Mouse (Mus musculus): ENCODE data around the gene Siglece. TPM values are rescaled to one million over a fixed set of nuclear protein-coding genes. Genes with fewer than 3 reads are reported as not detected.
"Not testable (repeated sequence)": the region's sequence is repeated elsewhere in the genome, so short reads cannot be mapped to it uniquely, and the experiment has no call there.

Gene Siglece
- polyA plus RNA-seq, 1 experiment from 2014 or later: 1.3 TPM

DNA sequence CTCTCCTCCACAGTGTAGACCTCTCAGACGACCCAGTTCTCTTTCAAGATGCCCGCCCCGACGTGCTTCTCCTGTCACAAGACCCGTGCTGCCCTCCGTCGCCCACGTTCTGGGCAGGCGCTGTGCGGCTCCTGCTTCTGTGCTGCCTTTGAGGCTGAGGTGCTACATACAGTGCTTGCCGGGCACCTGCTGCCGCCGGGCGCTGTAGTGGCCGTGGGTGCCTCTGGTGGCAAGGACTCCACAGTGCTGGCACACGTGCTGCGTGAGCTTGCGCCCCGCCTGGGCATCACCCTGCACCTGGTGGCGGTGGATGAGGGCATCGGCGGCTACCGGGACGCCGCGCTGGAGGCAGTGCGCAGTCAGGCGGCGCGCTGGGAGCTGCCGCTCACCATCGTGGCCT, 15.1 kb upstream of the Siglece start:
- peaks cover 21% of the 10 kb centered on the region for H3K36me3 ChIP-seq (ENCODE audit: control insufficient read depth, insufficient read depth, low read length)
- H3K27me3 ChIP-seq (ENCODE audit: control insufficient read depth, insufficient read depth, low read length): no peaks in the 10 kb centered on the region
- WGBS: 92% methylated on average over 32 of the region's 32 CpGs
- 0 out of 2 replicates have a peak, but pooled peaks cover 6% of the 10 kb centered on the region for H3K4me1 ChIP-seq (replicated peaks; ENCODE audit: control insufficient read depth, insufficient read depth)
- H3K9ac ChIP-seq (ENCODE audit: low read length): no peak overlapping the region
- no peak overlapping the region for H3K4me3 ChIP-seq (ENCODE audit: low read depth, low read length)
- H3K9me3 ChIP-seq (ENCODE audit: control insufficient read depth, low read length): no peaks in the 10 kb centered on the region
- ATAC-seq (ENCODE audit: low FRiP score, low TSS enrichment) (no peak), DNase-seq (ENCODE audit: low spot score) (no peak)
- TF ChIP-seq CTCF (IDR thresholded peaks at IDR 0.05; ENCODE audit: low read depth) (no peak), EP300 (optimal IDR thresholded peaks at IDR 0.05) (no peak)
- H3K4me2 ChIP-seq (replicated peaks; ENCODE audit: low read depth): no peak overlapping the region
- H3K27ac ChIP-seq (replicated peaks): no peak overlapping the region

- Histone ChIP-seq H3K4me1 (replicated peaks; ENCODE audit: control insufficient read depth, insufficient read depth) (0 out of 2 replicates have a peak, but pooled peaks cover 6% of the 10 kb centered on the region), H3K9ac (ENCODE audit: low read length) (peak overlapping the region; percentile 73), H3K27me3 (ENCODE audit: control insufficient read depth, insufficient read depth, low read length) (no peaks in the 10 kb centered on the region), H3K4me3 (ENCODE audit: low read depth, low read length) (peak overlapping the region; percentile 64), H3K4me2 (replicated peaks; ENCODE audit: low read depth) (peak overlapping the region; percentile 76), H3K36me3 (ENCODE audit: control insufficient read depth, insufficient read depth, low read length) (peaks cover 21% of the 10 kb centered on the region), H3K27ac (replicated peaks) (peak overlapping the region; percentile 82), H3K9me3 (ENCODE audit: control insufficient read depth, low read length) (no peaks in the 10 kb centered on the region)
- ATAC-seq (ENCODE audit: low FRiP score, low TSS enrichment) (no peak), DNase-seq (ENCODE audit: low spot score) (peak; percentile 62)
- 4% methylated on average over 10 of the region's 10 CpGs for WGBS
- peak; percentile 68 for TF ChIP-seq EP300 (optimal IDR thresholded peaks at IDR 0.05)
- TF ChIP-seq CTCF (IDR thresholded peaks at IDR 0.05; ENCODE audit: low read depth): no peak
Observed at GRCm38 (mm10) chr7:43672581-43673260, 12.8 kb upstream of the Siglece start.

DNA sequence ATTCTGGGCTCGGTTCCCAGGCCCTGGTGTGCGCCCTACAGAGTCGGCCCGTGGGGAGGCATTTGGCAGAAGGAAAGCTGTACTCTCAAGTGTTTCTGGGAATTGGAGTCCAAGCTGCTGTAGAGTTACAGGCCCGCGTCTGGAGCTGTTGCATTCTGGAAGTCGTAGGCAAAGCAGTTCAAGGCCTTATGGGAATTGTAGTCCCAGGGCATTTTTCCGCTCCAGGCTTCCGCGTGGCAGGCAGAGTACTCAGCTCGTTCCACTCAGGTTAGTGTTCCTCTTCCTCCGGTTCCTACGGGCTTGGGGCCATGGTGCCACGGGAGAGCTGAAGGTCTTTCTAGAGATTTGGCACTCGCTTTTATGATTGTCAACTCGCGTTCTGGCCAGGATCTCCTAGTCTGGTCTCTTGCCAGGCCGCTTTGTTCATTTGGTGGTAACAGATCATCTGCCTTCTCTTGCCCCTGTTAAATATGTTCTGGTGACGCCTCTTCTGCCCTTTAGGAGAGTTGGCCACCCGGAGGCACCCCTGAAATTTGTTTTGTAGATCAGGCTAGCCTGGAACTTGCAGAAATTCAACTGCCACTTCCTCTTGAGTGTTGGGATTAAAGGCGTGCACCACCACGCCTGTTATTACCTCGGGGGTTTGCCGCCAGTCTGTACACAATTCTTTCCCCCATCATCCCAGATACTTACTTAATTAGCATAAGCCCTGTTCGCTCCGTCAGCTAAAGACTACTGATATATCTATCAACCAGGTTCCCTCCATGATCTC, 12.0 kb upstream of the Siglece start, which contains the start of gene Ctu1:
TSS of gene Ctu1 (plus strand) at position 208 of the 772 bp plus-strand sequence.
- peak within 1 kb of the TSS; percentile 82 for H3K27ac ChIP-seq (replicated peaks)
- TF ChIP-seq CTCF (IDR thresholded peaks at IDR 0.05; ENCODE audit: low read depth): no peak
- peak; percentile 17 for TF ChIP-seq EP300 (optimal IDR thresholded peaks at IDR 0.05)
- H3K9ac ChIP-seq (ENCODE audit: low read length): peak within 1 kb of the TSS; percentile 73
- H3K9me3 ChIP-seq (ENCODE audit: control insufficient read depth, low read length): no peaks in the 10 kb centered on the region
- peak within 1 kb of the TSS; percentile 76 for H3K4me2 ChIP-seq (replicated peaks; ENCODE audit: low read depth)
- WGBS: under 1% methylated on average over 26 of the region's 26 CpGs
- DNase-seq (ENCODE audit: low spot score) (peak; percentile 87), ATAC-seq (ENCODE audit: low FRiP score, low TSS enrichment) (peak; percentile 98)
- H3K27me3 ChIP-seq (ENCODE audit: control insufficient read depth, insufficient read depth, low read length): no peaks in the 10 kb centered on the region
- peak within 1 kb of the TSS; percentile 64 for H3K4me3 ChIP-seq (ENCODE audit: low read depth, low read length)
- 0 out of 2 replicates have a peak, but pooled peaks cover 6% of the 10 kb centered on the region for H3K4me1 ChIP-seq (replicated peaks; ENCODE audit: control insufficient read depth, insufficient read depth)
- H3K36me3 ChIP-seq (ENCODE audit: control insufficient read depth, insufficient read depth, low read length): peaks cover 16% of the 10 kb centered on the region

- Histone ChIP-seq H3K27ac (replicated peaks) (peak overlapping the region; percentile 56; the same call in 1 of the 2 replicates), H3K27me3 (ENCODE audit: control insufficient read depth, insufficient read depth, low read length) (no peaks in the 10 kb centered on the region), H3K4me2 (replicated peaks; ENCODE audit: low read depth) (peak overlapping the region; percentile 76), H3K4me1 (replicated peaks; ENCODE audit: control insufficient read depth, insufficient read depth) (0 out of 2 replicates have a peak, but pooled peaks cover 6% of the 10 kb centered on the region), H3K9me3 (ENCODE audit: control insufficient read depth, low read length) (no peaks in the 10 kb centered on the region), H3K36me3 (ENCODE audit: control insufficient read depth, insufficient read depth, low read length) (peaks cover 10% of the 10 kb centered on the region), H3K4me3 (ENCODE audit: low read depth, low read length) (peak overlapping the region; percentile 64), H3K9ac (ENCODE audit: low read length) (peak overlapping the region; percentile 35; the same call in 1 of the 2 replicates)
- TF ChIP-seq EP300 (optimal IDR thresholded peaks at IDR 0.05) (no peak), CTCF (IDR thresholded peaks at IDR 0.05; ENCODE audit: low read depth) (no peak)
- WGBS: 59% methylated on average over 11 of the region's 11 CpGs
- ATAC-seq (ENCODE audit: low FRiP score, low TSS enrichment): no peak; the same call in 1 of the 2 replicates
- no peak for DNase-seq (ENCODE audit: low spot score)
Observed at GRCm38 (mm10) chr7:43671064-43671808, 11.3 kb upstream of the Siglece start.

DNA sequence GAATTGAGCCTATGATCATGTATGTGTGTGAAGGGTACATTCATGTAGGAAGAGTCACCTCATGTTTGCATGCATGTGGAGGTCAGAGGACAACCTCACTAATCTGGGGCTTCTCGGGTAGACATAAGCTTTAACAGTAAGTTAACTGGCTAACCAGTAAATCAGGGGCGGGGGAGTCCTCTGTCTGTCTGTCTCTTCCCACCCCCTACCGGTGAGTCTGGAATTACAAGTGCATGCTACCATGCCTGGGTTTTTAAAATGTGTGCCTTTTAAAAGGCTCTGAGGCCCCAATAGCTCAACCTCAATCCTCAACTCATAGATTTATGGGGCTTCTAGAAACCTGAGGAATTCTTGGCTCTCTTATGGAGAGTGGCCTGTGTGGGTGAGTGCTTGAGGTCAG, 8.6 kb upstream of the Siglece start:
- no peak for DNase-seq (ENCODE audit: low spot score)
- no peak overlapping the region for H3K4me2 ChIP-seq (replicated peaks; ENCODE audit: low read depth)
- H3K36me3 ChIP-seq (ENCODE audit: control insufficient read depth, insufficient read depth, low read length): no peaks in the 10 kb centered on the region
- no peaks in the 10 kb centered on the region; the same call in 1 of the 2 replicates for H3K27me3 ChIP-seq (ENCODE audit: control insufficient read depth, insufficient read depth, low read length)
- no peak overlapping the region for H3K9ac ChIP-seq (ENCODE audit: low read length)
- no peak for ATAC-seq (ENCODE audit: low FRiP score, low TSS enrichment)
- no peaks in the 10 kb centered on the region for H3K9me3 ChIP-seq (ENCODE audit: control insufficient read depth, low read length)
- TF ChIP-seq EP300 (optimal IDR thresholded peaks at IDR 0.05) (no peak), CTCF (IDR thresholded peaks at IDR 0.05; ENCODE audit: low read depth) (peak; percentile 56)
- no peak overlapping the region for H3K4me3 ChIP-seq (ENCODE audit: low read depth, low read length)
- 17% methylated on average over 3 of the region's 3 CpGs for WGBS
- 0 out of 2 replicates have a peak, but pooled peaks cover 6% of the 10 kb centered on the region for H3K4me1 ChIP-seq (replicated peaks; ENCODE audit: control insufficient read depth, insufficient read depth)
- H3K27ac ChIP-seq (replicated peaks): no peak overlapping the region

- not testable (repeated sequence) for H3K4me1 ChIP-seq (replicated peaks; ENCODE audit: control insufficient read depth, insufficient read depth); H3K9ac ChIP-seq (ENCODE audit: low read length); DNase-seq (ENCODE audit: low spot score); H3K27ac ChIP-seq (replicated peaks); H3K4me2 ChIP-seq (replicated peaks; ENCODE audit: low read depth); H3K27me3 ChIP-seq (ENCODE audit: control insufficient read depth, insufficient read depth, low read length); H3K4me3 ChIP-seq (ENCODE audit: low read depth, low read length); H3K36me3 ChIP-seq (ENCODE audit: control insufficient read depth, insufficient read depth, low read length); H3K9me3 ChIP-seq (ENCODE audit: control insufficient read depth, low read length); ATAC-seq (ENCODE audit: low FRiP score, low TSS enrichment)
- 81% methylated on average over 4 of the region's 4 CpGs for WGBS
Observed at GRCm38 (mm10) chr7:43667221-43667620, 7.3 kb upstream of the Siglece start.
